Mouse (Mus musculus) hindbrain, postnatal 0 days (tissue): ENCODE results near the gene Atp1b2. TPM values are rescaled to one million over a fixed set of nuclear protein-coding genes. Genes with fewer than 3 reads are reported as not detected.

ENCODE experiments used
- ATAC-seq: fragments of 200-750 bp; cut with Nextera tagmentation; 2 replicates; pipeline ENCODE4 v1.8.0; 2017; ENCODE audit warnings: mild to moderate bottlenecking, moderate TSS enrichment, moderate library complexity
- DNase-seq: peaks from one replicate; pipeline ENCODE4 v3.0.0-alpha.2; 2015; ENCODE audit warnings: low spot score
- H3K27ac ChIP-seq: fragments of 300-500 bp; sonication (generic); 2 replicates; pipeline ENCODE4 v1.5.1; 2014; ENCODE audit warnings: mild to moderate bottlenecking
- H3K27me3 ChIP-seq: fragments of 300-500 bp; sonication (generic); 2 replicates; pipeline ENCODE4 v1.6.1; 2014; ENCODE audit warnings: low read length, mixed read lengths; ENCODE audit not compliant: insufficient read depth
- H3K36me3 ChIP-seq: fragments of 300-500 bp; sonication (generic); 2 replicates; pipeline ENCODE4 v1.6.1; 2014; ENCODE audit warnings: low read length, mixed read lengths; ENCODE audit not compliant: insufficient read depth
- H3K4me1 ChIP-seq: fragments of 300-500 bp; sonication (generic); 2 replicates; pipeline ENCODE4 v1.6.1; 2014; ENCODE audit warnings: antibody characterized with exemption, low read length, mixed read lengths; ENCODE audit not compliant: insufficient read depth
- H3K4me2 ChIP-seq: fragments of 300-500 bp; sonication (generic); 2 replicates; pipeline ENCODE4 v1.6.1; 2014; ENCODE audit warnings: low read depth, mild to moderate bottlenecking, low read length, moderate library complexity, mixed read lengths
- H3K4me3 ChIP-seq: fragments of 300-500 bp; sonication (generic); 2 replicates; pipeline ENCODE4 v1.5.1; 2014; ENCODE audit warnings: low read length
- H3K9ac ChIP-seq: fragments of 300-500 bp; sonication (generic); replicated peaks from 2 replicates; pipeline ENCODE4 v1.6.1; 2014; ENCODE audit warnings: mild to moderate bottlenecking, low read length, moderate library complexity, mixed read lengths
- H3K9me3 ChIP-seq: fragments of 300-500 bp; sonication (generic); 2 replicates; pipeline ENCODE4 v1.6.1; 2016; ENCODE audit warnings: low read length, mixed read lengths
- CTCF ChIP-seq: IDR thresholded peaks from 2 replicates; pipeline ENCODE4 v1.5.1; 2016; ENCODE audit warnings: antibody characterized with exemption, control low read depth, low read depth
- WGBS: fragments of 180-500 bp; shearing (Covaris S2); extraction: QIAGEN DNeasy Blood & Tissue Kit; methylation state at CpG from one replicate; pipeline ENCODE4 v1.1.7; 2014; 5-methylcytosine and 5-hydroxymethylcytosine counted together
- polyA plus RNA-seq: library from polyadenylated mRNA; unstranded; fragments of >200 nt; fragmentation: Nextera tagmentation; extraction: Ambion mirVana; gene quantifications from 2 replicates; pipeline ENCODE4 v1.2.1, GENCODE M21; 2015
- total RNA-seq: library from RNA; depleted of rRNA; stranded (reverse); fragments of >200 nt; gene quantifications from 2 replicates; pipeline ENCODE4 v1.2.3, GENCODE M21; 2014

The Atp1b2 gene
- total and polyA plus RNA-seq, 2 experiments from 2014 or later: 157 to 210 TPM

DNA sequence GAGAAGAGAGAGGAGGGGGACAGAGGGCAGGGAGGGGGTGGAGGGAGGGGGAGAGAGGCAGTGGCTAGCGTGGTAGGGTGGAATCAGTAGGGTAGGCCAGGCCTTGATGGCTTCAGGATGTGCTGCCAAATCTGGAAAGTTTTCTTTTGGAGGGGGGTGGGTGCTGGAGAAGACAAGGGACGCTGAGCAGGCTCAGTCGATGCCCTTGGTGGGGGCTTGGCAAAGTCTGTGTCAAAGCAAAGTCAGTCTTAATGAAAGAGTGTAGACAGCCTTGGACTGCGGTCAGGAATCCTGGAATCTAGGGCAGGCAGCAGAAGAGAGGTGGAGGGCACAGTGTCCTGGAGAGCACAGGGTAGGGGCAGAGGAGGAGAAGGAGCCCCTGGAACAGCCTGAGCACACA is 5.2 kb upstream of the Atp1b2 start:
- no peak for TF ChIP-seq CTCF
- ATAC-seq (peak; percentile 79), DNase-seq (peak; percentile 66)
- H3K36me3 ChIP-seq: no peaks in the 10 kb centered on the region
- no peak overlapping the region for H3K4me3 ChIP-seq
- H3K9ac ChIP-seq: no peak overlapping the region
- H3K9me3 ChIP-seq: no peaks in the 10 kb centered on the region
- 0 out of 2 replicates have a peak, but pooled peaks cover 3% of the 10 kb centered on the region for H3K4me1 ChIP-seq
- H3K4me2 ChIP-seq: no peak overlapping the region
- no peaks in the 10 kb centered on the region for H3K27me3 ChIP-seq
- 48% methylated on average over 4 of the region's 4 CpGs for WGBS
- no peak overlapping the region for H3K27ac ChIP-seq

DNA sequence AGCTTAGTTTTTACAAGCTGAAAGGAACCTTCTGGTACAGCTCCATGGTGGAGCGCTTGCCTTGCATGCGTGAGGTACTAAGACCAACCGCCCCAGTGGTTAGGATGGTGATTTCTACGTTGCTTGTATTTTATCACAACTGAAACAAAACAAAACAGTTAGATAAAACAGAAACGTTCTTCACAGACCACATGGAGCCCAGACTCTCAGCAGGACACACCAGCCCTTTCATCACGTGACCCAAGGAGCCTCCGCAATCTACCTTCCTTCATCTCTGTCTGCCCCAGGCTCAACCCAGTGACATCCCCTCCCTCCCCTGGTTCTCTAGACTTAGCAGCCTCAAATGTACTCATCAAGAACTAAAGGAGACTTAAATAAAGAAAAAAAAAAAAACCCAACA is 3.7 kb upstream of the Atp1b2 start:
- no peak overlapping the region for H3K4me2 ChIP-seq
- no peak for TF ChIP-seq CTCF
- no peak overlapping the region for H3K9ac ChIP-seq
- H3K4me3 ChIP-seq: no peak overlapping the region
- no peak overlapping the region for H3K27ac ChIP-seq
- no peaks in the 10 kb centered on the region for H3K9me3 ChIP-seq
- H3K27me3 ChIP-seq: no peaks in the 10 kb centered on the region
- 60% methylated on average over 7 of the region's 7 CpGs for WGBS
- ATAC-seq (no peak), DNase-seq (no peak)
- H3K4me1 ChIP-seq: 0 out of 2 replicates have a peak, but pooled peaks cover 3% of the 10 kb centered on the region
- no peaks in the 10 kb centered on the region for H3K36me3 ChIP-seq

DNA sequence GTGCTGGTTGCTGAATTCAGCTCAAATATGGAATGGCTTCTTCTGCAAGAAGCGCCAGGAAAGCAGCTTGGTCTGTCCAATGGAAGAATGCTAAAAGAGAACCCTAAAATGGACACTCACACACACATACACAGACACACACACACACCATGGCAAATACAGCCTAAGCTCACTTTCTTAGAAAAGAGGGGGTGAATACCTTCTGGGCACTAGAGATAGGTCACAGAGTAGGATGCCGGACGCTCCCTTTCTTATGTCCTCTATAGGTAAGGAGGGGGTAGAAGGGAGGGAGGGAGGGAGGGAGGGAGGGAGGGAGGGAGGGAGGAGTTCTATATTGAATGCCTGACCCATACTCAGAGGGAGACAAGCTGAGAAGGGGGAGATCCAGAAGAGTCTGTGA is 2.8 kb upstream of the Atp1b2 start:
- peaks cover 8% of the 10 kb centered on the region; the same call in 1 of the 2 replicates for H3K4me1 ChIP-seq
- no peak overlapping the region for H3K4me3 ChIP-seq
- H3K9me3 ChIP-seq: no peaks in the 10 kb centered on the region
- no peaks in the 10 kb centered on the region for H3K27me3 ChIP-seq
- ATAC-seq: no peak
- no peak for TF ChIP-seq CTCF
- H3K27ac ChIP-seq: no peak overlapping the region
- no peaks in the 10 kb centered on the region for H3K36me3 ChIP-seq
- H3K4me2 ChIP-seq: no peak overlapping the region
- no peak for DNase-seq
- H3K9ac ChIP-seq: no peak overlapping the region
- 77% methylated on average over 3 of the region's 3 CpGs for WGBS

DNA sequence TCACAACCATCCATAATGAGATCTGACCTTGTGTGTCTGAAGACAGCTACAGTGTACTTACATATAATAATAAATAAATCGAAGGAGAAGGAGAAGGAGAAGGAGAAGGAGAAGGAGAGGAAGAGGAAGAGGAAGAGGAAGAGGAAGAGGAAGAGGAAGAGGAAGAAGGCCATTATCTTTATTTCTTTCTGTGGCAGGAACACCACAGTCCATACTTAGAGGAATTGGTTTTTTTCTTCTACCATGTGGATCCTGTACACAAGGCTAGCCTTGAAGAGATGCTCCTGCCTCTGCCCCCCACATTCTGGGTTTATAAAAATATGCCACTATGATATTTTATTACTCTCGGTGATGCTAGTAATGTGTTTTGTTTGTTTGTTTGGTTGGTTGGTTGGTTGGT is 1.1 kb upstream of the Atp1b2 start:
- Histone ChIP-seq H3K27me3 (no peaks in the 10 kb centered on the region), H3K9me3 (no peaks in the 10 kb centered on the region), H3K4me1 (peaks cover 16% of the 10 kb centered on the region), H3K4me3 (no peak overlapping the region), H3K4me2 (no peak overlapping the region), H3K36me3 (peaks cover 5% of the 10 kb centered on the region; the same call in 1 of the 2 replicates), H3K27ac (no peak overlapping the region), H3K9ac (no peak overlapping the region)
- DNase-seq: no peak
- no peak for ATAC-seq
- TF ChIP-seq CTCF: no peak
- WGBS: 85% methylated on average over 2 of the region's 2 CpGs

DNA sequence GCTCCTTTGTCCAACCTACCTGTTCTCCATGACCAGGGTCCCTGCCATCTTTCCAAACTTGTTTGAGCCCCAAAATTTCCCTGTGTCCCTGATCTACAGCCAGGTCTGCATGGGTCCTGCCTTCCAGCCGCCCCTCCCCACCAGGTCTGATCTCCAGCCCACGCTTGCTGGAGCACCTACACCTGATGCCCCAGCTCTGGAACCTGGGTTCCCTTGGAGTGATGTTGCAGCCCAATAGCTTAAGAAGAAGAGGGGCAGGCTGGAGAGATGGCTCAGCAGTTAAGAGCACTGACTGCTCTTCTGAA is 701 bp upstream of the Atp1b2 start:
- H3K4me2 ChIP-seq: peak overlapping the region; percentile 72
- 58% methylated on average over 2 of the region's 2 CpGs for WGBS
- no peaks in the 10 kb centered on the region for H3K9me3 ChIP-seq
- no peak for TF ChIP-seq CTCF
- peaks cover 8% of the 10 kb centered on the region; the same call in 1 of the 2 replicates for H3K36me3 ChIP-seq
- H3K9ac ChIP-seq: peak overlapping the region; percentile 95; the same call in 1 of the 2 replicates
- H3K4me3 ChIP-seq: peak overlapping the region; percentile 95
- no peaks in the 10 kb centered on the region for H3K27me3 ChIP-seq
- DNase-seq: no peak
- peaks cover 19% of the 10 kb centered on the region for H3K4me1 ChIP-seq
- no peak for ATAC-seq
- H3K27ac ChIP-seq: peak overlapping the region; percentile 65

DNA sequence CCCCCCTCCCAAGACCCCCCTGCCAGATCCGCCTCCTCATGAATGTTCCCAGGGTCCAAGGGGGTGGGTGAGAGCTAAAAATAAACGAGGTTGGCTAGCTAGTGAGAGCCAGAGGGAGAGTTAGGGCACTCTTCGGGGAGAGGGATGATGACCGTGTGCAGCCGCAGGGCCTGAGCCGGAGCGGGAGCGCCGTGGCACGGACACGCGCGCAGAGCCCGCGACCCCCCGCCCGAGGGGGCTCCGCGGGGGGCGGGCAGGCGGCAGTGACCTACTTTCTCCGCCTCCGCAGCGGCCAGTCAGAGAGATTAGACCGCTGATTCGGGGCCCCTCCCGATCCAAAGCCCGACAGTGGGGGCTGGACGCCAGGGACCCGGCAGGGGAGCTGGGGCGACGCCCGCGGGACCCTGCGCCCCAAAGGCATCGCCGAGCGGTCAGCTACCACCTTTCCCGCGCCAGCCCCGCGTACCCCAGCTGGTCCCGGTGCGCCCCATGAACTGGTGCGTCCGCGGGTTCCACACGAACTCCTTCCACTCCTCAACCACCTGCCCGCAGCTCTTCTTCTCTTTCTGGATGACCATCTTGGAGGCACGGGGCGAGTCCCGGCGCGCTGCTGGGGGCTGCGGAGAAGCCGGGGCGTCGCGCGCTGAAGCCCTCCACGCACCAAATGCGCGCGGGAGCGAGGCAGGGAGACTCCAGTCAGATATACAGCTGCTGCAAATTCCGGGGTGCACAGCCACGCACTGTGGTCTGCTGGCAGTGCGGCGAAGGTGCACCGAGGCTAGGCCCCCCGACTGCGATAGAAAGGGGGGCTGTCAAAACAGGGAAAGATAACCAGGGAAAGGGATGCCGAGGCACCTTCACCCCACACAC is 712 bp downstream of the Atp1b2 start:
- Histone ChIP-seq H3K27ac (peak overlapping the region; percentile 95), H3K4me2 (peak overlapping the region; percentile 72), H3K27me3 (no peaks in the 10 kb centered on the region), H3K4me1 (peaks cover 26% of the 10 kb centered on the region), H3K4me3 (peak overlapping the region; percentile 95), H3K9ac (peak overlapping the region; percentile 95), H3K36me3 (peaks cover 8% of the 10 kb centered on the region; the same call in 1 of the 2 replicates), H3K9me3 (no peaks in the 10 kb centered on the region)
- DNase-seq: peak; percentile 80
- under 1% methylated on average over 70 of the region's 73 CpGs for WGBS
- no peak for TF ChIP-seq CTCF
- peak; percentile 61 for ATAC-seq

DNA sequence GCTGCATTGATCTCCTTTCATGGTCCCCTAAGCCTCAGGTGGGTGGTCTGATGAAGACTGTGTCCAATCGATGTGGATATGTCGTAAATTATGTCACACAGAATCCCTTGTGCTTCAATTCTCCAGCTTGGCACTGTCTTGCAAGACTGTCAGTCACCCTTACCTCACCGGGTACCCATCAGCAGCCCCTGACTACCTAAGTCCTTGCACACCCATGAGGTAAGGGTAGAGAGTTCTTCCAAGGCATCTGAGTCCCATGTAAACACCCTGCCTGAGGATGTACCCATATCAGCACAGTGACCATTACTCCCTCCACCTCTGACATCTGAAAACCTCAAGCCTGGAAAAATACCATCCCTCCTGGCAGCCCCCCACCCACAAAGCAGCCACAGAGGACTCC is 1.4 kb downstream of the Atp1b2 start:
- DNase-seq (peak; percentile 23), ATAC-seq (peak; percentile 21; the same call in 1 of the 2 replicates)
- H3K4me1 ChIP-seq: peaks cover 28% of the 10 kb centered on the region
- peak overlapping the region; percentile 95 for H3K27ac ChIP-seq
- TF ChIP-seq CTCF: no peak
- peaks cover 8% of the 10 kb centered on the region; the same call in 1 of the 2 replicates for H3K36me3 ChIP-seq
- WGBS: 18% methylated on average over 3 of the region's 3 CpGs
- H3K9ac ChIP-seq: peak overlapping the region; percentile 95
- H3K9me3 ChIP-seq: no peaks in the 10 kb centered on the region
- H3K27me3 ChIP-seq: no peaks in the 10 kb centered on the region
- H3K4me3 ChIP-seq: peak overlapping the region; percentile 95
- H3K4me2 ChIP-seq: peak overlapping the region; percentile 72
